Mouse (Mus musculus): ENCODE measurements around the gene Bcl7c. TPM values are rescaled to one million over a fixed set of nuclear protein-coding genes. Genes with fewer than 3 reads are reported as not detected.
"Not testable (repeated sequence)": the region's sequence is repeated elsewhere in the genome, so short reads cannot be mapped to it uniquely, and the experiment has no call there.

Bcl7c gene
- total RNA-seq, 4 experiments from 2014 or later = 37.6 to 44.6 (median 41.4) TPM

GRCm38 (mm10) chr7:127716992-127717391 lies 8.3 kb upstream of the Bcl7c start:
- DNase-seq (ENCODE audit: low spot score) = peak; percentile 33

- DNase-seq (ENCODE audit: low spot score) = no peak
Measured at GRCm38 (mm10) chr7:127714816-127715215, 6.1 kb upstream of the Bcl7c start.

GRCm38 (mm10) chr7:127712461-127713385 lies 4.0 kb upstream of the Bcl7c start, which contains the start of gene Ctf1:
Gene Ctf1, plus strand, starts transcription at chr7:127712736.
- peak; percentile 79 for DNase-seq (ENCODE audit: low spot score)

- DNase-seq (ENCODE audit: low spot score) = no peak
Measured at GRCm38 (mm10) chr7:127711456-127711855, 2.7 kb upstream of the Bcl7c start.

GRCm38 (mm10) chr7:127711031-127711430 lies 2.3 kb upstream of the Bcl7c start:
- DNase-seq (ENCODE audit: low spot score) = no peak

- DNase-seq (ENCODE audit: low spot score) = no peak
Measured at GRCm38 (mm10) chr7:127709261-127709979, 687 bp upstream of the Bcl7c start.

GRCm38 (mm10) chr7:127707957-127708206 lies 851 bp downstream of the Bcl7c start:
- no peak for DNase-seq (ENCODE audit: low spot score)

GRCm38 (mm10) chr7:127707045-127707956 lies 1.4 kb downstream of the Bcl7c start:
- DNase-seq (ENCODE audit: low spot score) = no peak

GRCm38 (mm10) chr7:127705706-127706105 lies 3.0 kb downstream of the Bcl7c start:
- DNase-seq (ENCODE audit: low spot score) = no peak

GRCm38 (mm10) chr7:127704598-127704997 lies 4.1 kb downstream of the Bcl7c start:
- DNase-seq (ENCODE audit: low spot score) = no peak

- no peak for DNase-seq (ENCODE audit: low spot score)
Measured at GRCm38 (mm10) chr7:127703561-127704178, 5.1 kb downstream of the Bcl7c start.

GRCm38 (mm10) chr7:127700712-127701331 lies 7.9 kb downstream of the Bcl7c start:
- DNase-seq (ENCODE audit: low spot score) = no peak

- DNase-seq (ENCODE audit: low spot score) = no peak
Measured at GRCm38 (mm10) chr7:127698986-127699385, 9.7 kb downstream of the Bcl7c start.

- not testable (repeated sequence) for DNase-seq (ENCODE audit: low spot score)
Measured at GRCm38 (mm10) chr7:127693730-127694129, 15.0 kb downstream of the Bcl7c start.

- no peak for DNase-seq (ENCODE audit: low spot score)
Measured at GRCm38 (mm10) chr7:127693290-127693689, 15.4 kb downstream of the Bcl7c start.

- peak; percentile 88 for DNase-seq (ENCODE audit: low spot score)
Measured at GRCm38 (mm10) chr7:127691221-127691989, 17.3 kb downstream of the Bcl7c start.

- DNase-seq (ENCODE audit: low spot score) = no peak
Measured at GRCm38 (mm10) chr7:127689626-127690280, 19.0 kb downstream of the Bcl7c start.

GRCm38 (mm10) chr7:127688935-127689334 lies 19.8 kb downstream of the Bcl7c start:
- DNase-seq (ENCODE audit: low spot score) = no peak

GRCm38 (mm10) chr7:127686740-127687449 lies 21.8 kb downstream of the Bcl7c start:
- DNase-seq (ENCODE audit: low spot score) = no peak
